Mouse (Mus musculus): Measurements from ENCODE around the gene BC024978.

DNA sequence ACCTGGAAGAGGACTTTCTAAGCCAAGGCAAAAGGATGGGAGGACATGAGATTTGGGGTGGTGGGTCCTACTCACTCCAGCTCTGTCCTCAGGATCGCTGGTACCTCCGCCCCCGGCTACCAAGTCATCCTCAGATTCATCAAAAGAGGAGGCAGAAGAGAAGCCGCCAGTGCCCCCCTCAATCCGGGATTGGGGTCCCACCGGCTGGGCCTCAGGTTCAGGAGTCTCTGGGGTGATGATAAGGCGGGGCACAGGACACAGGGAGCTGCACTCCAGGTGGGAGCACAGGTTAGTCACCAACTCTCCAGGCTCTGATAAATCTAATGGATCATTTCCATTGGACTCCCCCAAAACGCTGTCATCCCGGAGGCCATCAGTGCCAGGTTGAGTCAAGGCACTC lies 31.7 kb downstream of the BC024978 start:
- TF ChIP-seq CTCF (IDR thresholded peaks at IDR 0.05) (no peak), EP300 (IDR thresholded peaks at IDR 0.05; ENCODE audit: insufficient read depth, low read depth, low read length) (no peak), POLR2A (IDR thresholded peaks at IDR 0.05; ENCODE audit: insufficient read depth, low read depth, low read length) (no peak)
